In the genomic region with DNA sequence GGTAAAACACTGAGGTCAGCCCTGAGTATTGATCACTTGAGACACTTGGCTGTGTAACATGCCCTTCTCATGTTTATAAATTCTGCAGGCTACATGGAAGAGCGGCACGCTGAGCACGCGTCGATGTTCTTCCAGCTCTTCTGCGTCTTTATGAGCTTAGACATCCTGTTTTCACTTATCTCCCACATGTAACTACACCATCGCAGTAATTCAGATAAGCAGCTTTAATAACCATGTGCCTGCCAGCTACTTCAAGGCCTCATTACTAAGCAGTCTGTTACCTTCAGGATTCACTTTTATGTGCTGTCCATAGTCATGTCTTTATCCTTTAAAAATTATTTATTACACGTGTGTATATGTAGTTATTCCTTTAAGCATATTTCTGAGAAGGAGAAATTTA, we compare ENCODE assay signal across 15 mouse cellular contexts.
"Had no signal": no experiment of that assay in that cellular context is flagged by ENCODE, and none has a peak within 500 bp of the region (broad histone marks: within the 10 kb centered on the region; RNA-seq: fewer than 3 reads in every experiment).

No protein-coding gene starts in this region.

- ATAC-seq: hindbrain, postnatal 0 days; intestine, embryonic 15.5 days; midbrain, embryonic 16.5 days had no signal

- H3K4me3 ChIP-seq: intestine, embryonic 15.5 days; kidney, embryonic 15.5 days; left cerebral cortex, adult 2 months; limb, embryonic 10.5 days; megakaryocyte, embryonic 14.5 days; midbrain, embryonic 12.5 days had no signal

- H3K27me3 ChIP-seq: intestine, embryonic 15.5 days; kidney, embryonic 15.5 days; megakaryocyte, embryonic 14.5 days; midbrain, embryonic 12.5 days had no signal

- H3K4me2 ChIP-seq: intestine, embryonic 15.5 days; kidney, embryonic 15.5 days; lung, embryonic 14.5 days; midbrain, embryonic 12.5 days had no signal

- H3K9ac ChIP-seq: intestine, embryonic 15.5 days; kidney, embryonic 15.5 days; lung, embryonic 14.5 days; midbrain, embryonic 12.5 days had no signal

- DNase-seq: kidney, adult 2 months; kidney, postnatal 14 days; lung, embryonic 14.5 days; lung, postnatal 10 days; lung, postnatal 4 days; right cerebral cortex, postnatal 14 days; thymus, postnatal 4 days had no signal

- H3K9me3 ChIP-seq: intestine, embryonic 15.5 days; kidney, embryonic 15.5 days; limb, embryonic 10.5 days; megakaryocyte, embryonic 14.5 days; midbrain, embryonic 12.5 days had no signal

- H3K4me1 ChIP-seq: intestine, embryonic 15.5 days; kidney, embryonic 15.5 days; limb, embryonic 10.5 days; midbrain, embryonic 12.5 days had no signal

- H3K27ac ChIP-seq: hindbrain, postnatal 0 days; intestine, embryonic 15.5 days; kidney, embryonic 15.5 days; left cerebral cortex, adult 2 months; limb, embryonic 10.5 days; midbrain, embryonic 12.5 days had no signal
